Mouse (Mus musculus): ENCODE measurements around the gene Flot2.

Flot2 gene

DNA sequence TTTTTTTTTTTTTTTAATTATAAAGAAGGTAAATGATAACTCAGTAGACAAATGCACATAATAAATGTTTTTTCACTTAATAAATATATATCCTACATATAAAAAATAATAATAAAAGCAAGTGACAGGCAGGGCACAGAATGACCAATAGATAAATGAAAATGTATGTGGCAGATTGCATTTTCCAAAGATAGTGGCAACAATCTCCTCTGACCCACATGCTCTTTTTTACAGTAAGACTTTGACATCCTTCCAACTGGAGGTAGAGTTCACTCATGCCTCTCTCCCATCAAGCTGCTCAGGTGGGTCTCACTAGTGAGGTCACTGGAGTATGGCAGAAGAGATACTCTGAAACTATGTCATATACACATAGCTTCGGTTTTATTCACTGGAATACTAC, 24.8 kb downstream of the Flot2 start:
- DNase-seq (ENCODE audit: low spot score), result no peak

DNA sequence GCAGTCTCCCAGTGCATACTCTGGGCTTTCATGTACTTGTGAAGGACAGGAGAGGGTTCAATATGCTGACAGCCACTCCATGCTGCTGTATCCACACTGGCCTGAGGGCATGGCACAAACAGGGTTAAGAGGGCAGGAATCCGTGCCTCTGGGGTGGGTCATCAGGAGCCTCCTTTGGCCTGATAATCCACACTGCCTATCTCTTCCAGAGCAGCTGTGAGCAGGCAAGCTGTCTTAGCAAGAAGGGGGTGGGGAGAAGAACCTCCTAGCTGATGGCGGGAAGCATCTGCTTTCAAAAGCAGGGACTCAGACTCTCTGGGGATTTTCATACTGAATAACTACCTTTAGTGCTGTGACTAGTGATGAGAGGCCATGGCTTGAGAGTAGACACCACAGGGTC, 28.2 kb downstream of the Flot2 start:
- no peak for DNase-seq (ENCODE audit: low spot score)

GRCm38 (mm10) chr11:78066641-78067040, 28.9 kb downstream of the Flot2 start:
- DNase-seq (ENCODE audit: low spot score), result no peak

DNA sequence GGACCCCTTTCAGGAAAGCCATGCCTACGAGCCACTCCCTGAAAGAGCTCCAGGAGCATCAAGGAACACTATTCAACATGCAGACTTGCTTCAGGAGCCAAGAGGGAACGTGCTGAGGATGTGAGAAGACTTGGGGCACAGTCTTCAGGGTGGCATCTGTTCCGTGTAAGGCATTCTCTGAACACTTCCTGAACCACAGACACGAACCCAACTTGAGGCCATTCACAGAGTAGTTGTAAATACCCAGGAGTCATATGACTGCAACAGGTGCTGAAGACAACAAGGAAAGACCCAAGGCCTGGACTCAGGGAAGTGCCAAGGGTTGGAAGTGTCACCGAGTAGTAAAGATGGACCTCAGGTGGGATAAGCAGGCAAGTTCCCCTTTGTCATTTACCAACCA, 29.8 kb downstream of the Flot2 start:
- no peak for DNase-seq (ENCODE audit: low spot score)

DNA sequence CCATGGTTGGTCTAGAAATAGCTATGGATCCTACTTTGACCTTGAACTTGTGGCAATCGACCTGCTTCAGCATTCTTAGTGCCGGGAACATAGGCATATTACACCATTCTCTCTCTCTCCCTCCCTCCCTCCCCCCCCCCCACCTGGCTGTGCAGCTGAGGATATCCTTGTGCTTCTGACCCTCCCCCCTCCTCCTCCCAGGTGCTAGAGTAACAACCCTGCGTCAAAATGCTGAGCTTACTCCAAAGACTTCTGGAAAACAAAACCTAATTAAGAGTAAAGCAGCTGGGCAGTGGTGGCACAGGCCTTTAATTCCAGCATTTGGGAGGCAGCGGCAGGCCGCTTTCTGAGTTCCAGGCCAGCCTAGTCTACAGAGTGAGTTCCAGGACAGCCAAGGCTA, 31.4 kb downstream of the Flot2 start:
- no peak for DNase-seq (ENCODE audit: low spot score)

DNA sequence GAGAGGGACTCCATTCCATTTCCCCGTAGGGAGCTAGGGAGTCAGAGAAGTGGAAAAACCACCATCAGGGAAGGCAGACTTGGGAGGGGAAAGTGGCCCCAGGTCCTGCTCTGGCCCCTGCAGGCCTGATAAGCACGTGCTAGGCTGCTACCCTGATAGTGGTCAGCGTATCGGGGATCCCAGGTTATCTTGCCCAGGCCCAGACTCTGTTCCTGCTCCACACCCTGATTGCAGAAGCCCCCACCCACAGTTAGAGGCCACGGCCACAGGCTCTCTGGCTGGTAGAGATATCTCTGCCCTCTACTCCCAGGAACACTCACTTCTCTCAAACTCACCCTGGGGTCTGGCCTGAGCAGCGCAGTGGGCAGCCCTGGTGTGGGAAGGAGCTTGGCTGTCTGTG, 31.9 kb downstream of the Flot2 start:
- no peak for DNase-seq (ENCODE audit: low spot score)

DNA sequence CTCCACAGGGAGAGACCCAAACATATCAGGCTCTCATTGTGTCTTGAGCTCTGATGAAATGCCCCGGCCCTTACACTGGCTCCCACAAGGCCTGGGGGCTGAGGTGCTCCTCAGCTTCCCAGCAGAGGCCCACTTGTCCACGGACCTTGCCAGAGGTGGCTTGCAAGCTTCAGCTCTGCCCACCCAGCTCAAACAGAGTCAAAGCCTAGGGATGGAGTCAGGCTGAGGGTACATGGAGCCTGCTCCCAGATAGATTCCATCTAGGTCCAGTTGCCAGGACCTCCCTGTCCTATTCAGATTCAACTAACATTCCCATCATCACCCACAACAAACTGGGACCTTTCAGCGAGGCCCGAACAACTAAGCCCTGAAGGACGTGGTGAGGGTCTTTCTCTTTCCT, 34.2 kb downstream of the Flot2 start:
- no peak for DNase-seq (ENCODE audit: low spot score)

- no peak for DNase-seq (ENCODE audit: low spot score)
These were observed 34.8 kb downstream of the Flot2 start for GRCm38 (mm10) chr11:78072425-78073130.

- no peak for DNase-seq (ENCODE audit: low spot score)
These were observed 36.0 kb downstream of the Flot2 start for GRCm38 (mm10) chr11:78073577-78074276.

GRCm38 (mm10) chr11:78074277-78074652, 36.5 kb downstream of the Flot2 start:
- no peak for DNase-seq (ENCODE audit: low spot score)

GRCm38 (mm10) chr11:78074666-78075065, 36.9 kb downstream of the Flot2 start:
- DNase-seq (ENCODE audit: low spot score), result no peak

DNA sequence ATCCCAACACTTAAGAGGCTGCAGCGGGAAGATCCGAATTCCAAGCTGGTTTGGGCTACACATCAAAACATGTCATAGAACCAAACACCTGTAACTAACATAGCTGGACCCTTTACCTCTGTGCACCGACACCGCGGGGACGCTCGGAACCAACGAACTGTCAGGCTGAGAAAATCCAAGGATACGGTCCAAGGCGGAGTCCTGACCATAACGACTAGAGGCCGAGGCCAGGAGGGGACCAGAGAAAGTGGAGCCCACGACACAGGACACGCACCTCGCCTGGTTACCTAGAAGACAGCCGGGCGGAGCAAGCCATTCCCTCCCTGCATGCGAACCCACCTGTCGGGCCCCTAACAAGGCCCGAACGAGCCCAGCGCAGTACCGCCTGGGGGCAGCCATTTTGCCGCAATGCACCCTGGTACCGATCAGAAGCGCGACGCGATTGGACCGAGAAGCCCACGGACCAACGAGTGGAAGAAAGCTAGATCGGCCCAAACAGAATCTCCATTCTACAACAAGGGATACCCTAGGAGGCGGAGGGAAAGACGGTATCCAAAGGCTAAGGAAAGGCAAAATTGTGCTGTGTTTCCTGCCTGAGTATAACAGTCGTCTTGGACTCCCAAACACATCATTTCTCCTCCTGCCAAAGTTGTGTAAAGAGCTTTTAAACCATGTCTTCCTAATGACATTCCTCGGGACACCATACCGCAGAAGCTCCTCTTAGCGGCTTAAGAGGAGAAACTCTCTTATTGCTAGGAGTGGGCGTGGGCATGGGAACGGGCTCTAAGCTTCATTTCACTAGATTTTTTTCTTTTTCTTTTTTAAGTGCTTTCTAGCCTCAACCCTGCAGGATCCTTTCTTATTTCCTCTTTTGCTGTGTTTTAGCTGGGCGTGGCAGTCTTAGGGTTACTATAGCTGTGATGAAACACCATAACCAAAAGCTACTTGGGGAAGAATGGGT, 42.5 kb downstream of the Flot2 start, which contains the start of gene Eral1:
Gene Eral1 (minus strand): TSS at position 423 of the 961 bp plus-strand sequence.
- DNase-seq (ENCODE audit: low spot score), result peak; percentile 81

- no peak for DNase-seq (ENCODE audit: low spot score)
These were observed 45.9 kb downstream of the Flot2 start for GRCm38 (mm10) chr11:78083595-78083994.

- DNase-seq (ENCODE audit: low spot score), result no peak
These were observed 49.3 kb downstream of the Flot2 start for GRCm38 (mm10) chr11:78086925-78087479.

- DNase-seq (ENCODE audit: low spot score), result no peak
These were observed 50.1 kb downstream of the Flot2 start for GRCm38 (mm10) chr11:78087756-78088281.

DNA sequence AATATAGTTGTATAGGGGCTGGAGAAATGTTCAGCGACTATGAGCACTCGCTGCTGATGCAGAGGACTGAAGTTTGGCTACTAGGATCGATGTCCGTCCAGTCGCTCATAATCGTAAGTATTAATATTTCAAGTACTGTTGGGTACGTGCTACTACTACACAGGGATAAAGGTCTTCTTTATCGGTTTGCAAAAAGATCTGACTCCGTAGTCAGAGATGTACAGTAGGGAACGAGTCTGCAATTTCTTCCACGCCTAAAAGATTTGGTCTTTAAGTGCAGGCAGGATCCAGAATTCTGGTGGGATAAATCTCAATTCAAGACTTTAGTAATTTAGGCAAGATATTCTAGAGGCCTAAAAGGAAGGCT, 56.4 kb downstream of the Flot2 start:
- DNase-seq (ENCODE audit: low spot score), result no peak

- peak; percentile 93 for DNase-seq (ENCODE audit: low spot score)
These were observed 56.9 kb downstream of the Flot2 start, which contains the start of gene Fam222b for GRCm38 (mm10) chr11:78094504-78095143. TSS of gene Fam222b (plus strand) at chr11:78094660.

GRCm38 (mm10) chr11:78095144-78095516, 57.4 kb downstream of the Flot2 start:
- DNase-seq (ENCODE audit: low spot score), result no peak

- no peak for DNase-seq (ENCODE audit: low spot score)
These were observed 59.3 kb downstream of the Flot2 start for GRCm38 (mm10) chr11:78097077-78097476.

DNA sequence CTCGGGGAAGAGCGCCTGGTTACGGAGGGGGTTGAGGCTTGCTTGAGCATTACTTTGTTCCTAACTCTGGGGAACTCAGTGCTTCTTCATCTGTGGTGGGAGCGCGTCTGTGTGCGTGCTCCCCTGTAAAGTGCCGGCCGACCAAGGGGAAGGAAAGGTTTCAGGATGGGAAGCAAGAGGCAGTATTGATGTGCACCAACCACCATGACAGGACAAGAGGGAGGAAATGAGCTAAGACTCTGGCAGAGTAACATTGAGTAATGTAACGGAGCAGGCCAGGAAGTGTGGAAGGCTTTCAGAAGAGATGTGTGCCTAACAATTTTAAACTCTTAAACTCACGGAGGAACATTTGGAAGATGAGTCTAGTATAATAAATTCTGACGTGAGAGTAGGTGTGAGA, 63.0 kb downstream of the Flot2 start:
- no peak for DNase-seq (ENCODE audit: low spot score)

DNA sequence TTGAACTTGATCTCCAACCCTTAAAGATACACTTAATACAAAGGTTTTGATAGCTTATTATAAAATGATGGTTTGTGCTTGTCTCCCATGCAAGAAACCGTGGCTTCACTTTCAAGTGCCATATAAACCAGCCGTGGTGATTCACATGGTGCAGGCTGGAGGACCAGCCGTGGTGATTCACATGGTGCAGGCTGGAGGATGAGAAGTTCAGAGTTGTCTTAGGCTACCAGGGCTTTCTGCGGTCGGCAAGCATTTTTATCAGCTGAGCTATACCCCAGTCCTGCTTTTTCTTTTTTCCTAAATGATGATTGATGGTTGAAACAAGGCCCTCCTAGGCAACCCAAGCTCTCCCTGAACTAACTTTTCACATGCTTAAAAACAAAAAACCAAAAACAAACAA, 64.4 kb downstream of the Flot2 start:
- no peak for DNase-seq (ENCODE audit: low spot score)
